Mouse (Mus musculus) brain, embryonic 18.5 days (tissue): ENCODE measurements at regions not wholly inside any gene's neighbourhood (a gene's known extent, or its start where the extent isn't known, plus 50 kb on each side); places are given as distances from the start of the nearest gene placed in this dataset.

Experiments used
- DNase-seq: peaks from one replicate; pipeline ENCODE4 v3.0.0-alpha.2; 2012; ENCODE audit warnings: low read depth, low spot score

- no peak for DNase-seq
These were observed 175.8 kb downstream of the Tmx1 start for GRCm38 (mm10) chr12:70628384-70629365.

- DNase-seq = no peak
These were observed 176.5 kb downstream of the Tmx1 start for GRCm38 (mm10) chr12:70629371-70629770.

- DNase-seq = no peak
These were observed 178.4 kb downstream of the Tmx1 start for GRCm38 (mm10) chr12:70631281-70631680.

- DNase-seq = no peak
These were observed 180.3 kb downstream of the Tmx1 start for GRCm38 (mm10) chr12:70633194-70633593.

- no peak for DNase-seq
These were observed 180.9 kb downstream of the Tmx1 start for GRCm38 (mm10) chr12:70633622-70634365.

- DNase-seq = no peak
These were observed 183.1 kb downstream of the Tmx1 start for GRCm38 (mm10) chr12:70635997-70636396.

GRCm38 (mm10) chr12:70640186-70640585 lies 185.1 kb upstream of the Frmd6 start:
- no peak for DNase-seq

GRCm38 (mm10) chr12:70644910-70645309 lies 180.4 kb upstream of the Frmd6 start:
- no peak for DNase-seq

- no peak for DNase-seq
These were observed 179.9 kb upstream of the Frmd6 start for GRCm38 (mm10) chr12:70645407-70645806.

GRCm38 (mm10) chr12:70647516-70647915 lies 177.8 kb upstream of the Frmd6 start:
- DNase-seq = no peak

GRCm38 (mm10) chr12:70648179-70648811 lies 177.0 kb upstream of the Frmd6 start:
- no peak for DNase-seq

GRCm38 (mm10) chr12:70648812-70649188 lies 176.5 kb upstream of the Frmd6 start:
- DNase-seq = no peak

GRCm38 (mm10) chr12:70649691-70650090 lies 175.6 kb upstream of the Frmd6 start:
- no peak for DNase-seq

- no peak for DNase-seq
These were observed 174.8 kb upstream of the Frmd6 start for GRCm38 (mm10) chr12:70650470-70650869.

- no peak for DNase-seq
These were observed 172.6 kb upstream of the Frmd6 start for GRCm38 (mm10) chr12:70652751-70653150.

- no peak for DNase-seq
These were observed 171.3 kb upstream of the Frmd6 start for GRCm38 (mm10) chr12:70653971-70654370.

- peak; percentile 64 for DNase-seq
These were observed 170.8 kb upstream of the Frmd6 start for GRCm38 (mm10) chr12:70654546-70654945.

- DNase-seq = no peak
These were observed 169.9 kb upstream of the Frmd6 start for GRCm38 (mm10) chr12:70655411-70655811.

- no peak for DNase-seq
These were observed 169.3 kb upstream of the Frmd6 start for GRCm38 (mm10) chr12:70655900-70656544.

GRCm38 (mm10) chr12:70656805-70657492 lies 168.4 kb upstream of the Frmd6 start:
- DNase-seq = peak; percentile 45

GRCm38 (mm10) chr12:70657493-70657810 lies 167.9 kb upstream of the Frmd6 start:
- DNase-seq = no peak
